Mouse (Mus musculus) cortical plate, adult 2 months (tissue): ENCODE measurements around the gene Bicd1.

Experiments used
- CTCF ChIP-seq: fragments of 200-500 bp; IDR thresholded peaks from 2 replicates; pipeline ENCODE4 v1.5.1; 2011; ENCODE audit warnings: mild to moderate bottlenecking, control low read depth, low read length; ENCODE audit not compliant: insufficient read depth; ENCODE audit errors: extremely low read depth
- POLR2A ChIP-seq: fragments of 200-500 bp; IDR thresholded peaks from 2 replicates; pipeline ENCODE4 v1.6.1; 2011; ENCODE audit warnings: mild to moderate bottlenecking, low read length, control low read depth; ENCODE audit not compliant: insufficient read depth; ENCODE audit errors: extremely low read depth

DNA sequence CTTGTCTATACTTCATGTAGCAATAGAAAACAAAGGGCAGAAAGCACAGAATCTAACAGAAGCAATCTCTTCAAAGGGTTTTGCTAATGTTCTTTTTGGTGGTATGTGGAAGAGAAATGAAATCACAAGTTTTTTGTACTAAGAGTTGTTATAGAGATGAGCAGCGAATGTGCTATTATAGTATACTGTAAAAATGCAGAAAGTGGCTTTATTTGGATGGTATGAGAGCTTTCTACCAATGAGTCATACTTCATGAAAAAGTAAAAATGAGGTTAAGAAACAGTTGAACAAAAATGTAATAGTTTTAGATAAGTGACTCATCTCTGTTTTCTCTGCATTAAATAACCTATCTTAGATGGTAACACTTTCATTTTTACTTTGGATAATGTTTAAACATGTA lies 165.6 kb downstream of the Bicd1 start:
- TF ChIP-seq CTCF (no peak), POLR2A (no peak)
